Mouse (Mus musculus) gastrocnemius, postnatal 25 days (tissue): Measurements from ENCODE around the gene Poglut1. TPM values are rescaled to one million over a fixed set of nuclear protein-coding genes. Genes with fewer than 3 reads are reported as not detected.

ENCODE experiments used
- DNase-seq: peaks from one replicate; pipeline ENCODE4 v3.0.0; 2022
- long read RNA-seq, 2 experiments: library from polyadenylated mRNA; stranded (forward); transcript quantifications; one replicate each; pipeline ENCODE4 v2.0.0; 2021
- total RNA-seq, 2 experiments: library from RNA; stranded (reverse); gene quantifications; 1 replicate in 1 of 2; 2 replicates in 1 of 2; pipeline ENCODE4 v1.2.3; 2021

Poglut1 gene
- total RNA-seq = 1 to 10 TPM; 6.2 to 8.1 TPM
- long read RNA-seq, experiment 1, transcript Poglut1-201 (11 exons, 2,758 nt) = major isoform, 7 of 10 reads
- long read RNA-seq, experiment 1, partial matches to known transcripts = 0 of 10 reads
- long read RNA-seq, experiment 1, other reads (novel, unspliced or antisense) = 2 of 10 reads
- long read RNA-seq, experiment 2, transcript Poglut1-201 (11 exons, 2,758 nt) = major isoform, 13 of 17 reads
- long read RNA-seq, experiment 2, partial matches to known transcripts = 0 of 17 reads
- long read RNA-seq, experiment 2, other reads (novel, unspliced or antisense) = 3 of 17 reads

DNA sequence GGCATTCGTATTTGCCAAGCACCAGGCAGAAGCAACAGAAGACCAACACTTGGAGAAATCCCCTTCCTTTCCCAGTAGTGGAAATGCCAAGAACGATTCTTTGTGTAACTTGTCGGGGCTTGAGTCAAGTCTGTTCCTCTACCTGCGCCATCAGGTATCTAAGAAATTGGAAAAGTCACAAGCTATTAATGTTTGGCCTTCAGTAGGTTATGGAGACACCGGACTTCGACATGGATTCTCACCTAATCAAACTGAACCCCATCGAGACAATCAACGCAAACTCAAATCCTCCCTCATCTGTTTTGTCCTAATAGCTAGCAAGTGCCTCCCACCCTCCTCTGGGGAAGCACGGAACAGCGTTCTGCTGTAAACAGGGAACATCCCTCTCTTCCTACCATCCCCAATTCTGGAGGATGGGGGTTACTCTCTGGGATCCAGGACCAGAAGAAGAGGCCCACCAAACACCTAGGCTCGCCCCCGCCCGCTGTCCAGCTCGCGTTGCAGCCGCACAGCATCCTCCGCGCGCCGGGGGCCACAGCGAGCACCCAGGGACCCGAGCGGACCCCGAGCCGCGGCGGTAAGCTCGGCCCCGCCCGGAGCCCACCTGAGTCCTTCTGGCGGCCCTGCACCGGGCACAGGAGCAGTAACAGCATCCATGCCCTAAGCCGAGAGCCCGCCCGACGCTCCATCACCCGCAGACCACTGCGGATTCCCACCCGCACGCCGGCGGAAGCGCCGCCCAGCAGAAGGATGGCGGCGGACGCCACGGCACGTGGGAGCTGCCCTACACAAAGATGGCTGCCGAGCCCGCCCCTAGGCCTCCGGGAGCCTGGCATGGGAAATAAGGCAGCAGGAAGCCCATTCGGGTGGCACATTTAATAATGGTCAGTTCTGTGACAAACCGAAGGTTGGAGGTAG, at the start of gene Poglut1:
TSS of gene Poglut1 (minus strand) at position 780 of the 918 bp plus-strand sequence.
- peak; percentile 71 for DNase-seq

DNA sequence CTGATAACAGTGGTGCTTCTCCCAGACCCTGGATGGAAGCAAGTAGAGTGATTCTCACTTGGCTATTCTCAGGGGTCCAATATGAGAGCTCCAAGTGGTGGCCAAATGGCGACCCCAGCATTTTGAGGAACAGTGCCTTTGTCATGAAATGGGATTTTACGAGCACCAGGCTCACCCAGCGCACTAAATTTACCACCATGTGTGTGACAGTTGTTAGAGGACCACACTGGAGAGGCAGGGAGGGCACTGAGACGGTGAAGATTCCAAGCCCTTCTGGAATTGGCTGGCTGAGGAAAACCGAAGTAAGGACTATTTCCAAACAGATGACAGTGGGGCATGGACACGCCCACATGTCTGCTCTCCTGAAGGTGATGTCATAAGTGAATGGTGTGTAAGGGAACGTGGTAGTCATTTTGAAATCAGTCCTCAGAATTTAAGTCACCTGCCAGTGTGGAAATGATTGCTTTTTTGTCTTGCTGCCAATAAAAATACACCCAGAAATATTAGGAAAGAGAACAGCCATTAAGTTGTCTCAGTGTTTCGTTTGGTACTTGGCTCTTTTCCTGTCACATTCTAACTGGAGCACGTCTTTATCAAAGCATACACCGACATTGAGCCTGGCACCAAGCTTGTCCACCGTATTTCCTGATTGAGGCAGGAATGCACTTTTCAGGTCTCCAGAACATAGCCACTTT, 49.1 kb upstream of the Poglut1 start:
- no peak for DNase-seq

DNA sequence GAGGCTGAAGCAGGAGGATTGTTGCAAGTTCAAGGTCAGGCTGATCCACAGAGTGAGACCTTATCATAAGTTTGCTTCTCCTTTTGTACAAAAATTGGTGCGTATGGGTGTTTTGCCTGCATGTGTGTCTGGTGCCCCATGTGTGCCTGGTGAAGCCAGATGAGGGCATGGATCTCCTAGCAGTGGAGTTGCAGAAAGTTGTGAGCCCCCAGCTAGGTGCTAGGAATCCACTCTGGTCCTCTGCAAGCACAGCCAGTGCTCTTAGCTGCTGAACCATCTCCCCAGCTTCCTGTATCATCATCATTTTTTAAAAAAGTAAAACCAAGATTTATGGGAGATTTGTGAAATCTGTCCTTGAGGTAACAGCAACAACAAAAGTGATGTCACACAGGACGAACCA, 46.6 kb upstream of the Poglut1 start:
- DNase-seq = no peak

DNA sequence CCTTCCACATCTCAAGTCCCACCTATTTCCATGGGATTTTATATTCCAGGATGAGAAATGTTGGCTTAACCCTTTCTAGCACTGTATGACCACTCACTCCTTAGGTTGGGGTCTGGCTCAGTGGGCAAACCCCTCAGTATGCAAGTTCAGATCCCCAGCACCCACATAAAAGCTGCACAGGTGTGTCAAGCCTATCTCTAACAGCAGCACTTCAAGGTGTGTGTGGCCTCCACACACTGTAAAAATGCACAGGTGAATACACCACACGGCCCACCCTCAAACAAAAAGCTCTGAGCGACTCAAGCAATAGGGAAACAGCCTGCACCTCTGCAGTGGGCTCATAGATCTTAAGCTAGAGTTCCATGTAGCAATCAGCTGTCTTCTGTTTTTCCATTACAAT, 46.0 kb upstream of the Poglut1 start:
- no peak for DNase-seq

- no peak for DNase-seq
Measured at GRCm38 (mm10) chr16:38594435-38594834, 44.4 kb upstream of the Poglut1 start.

- no peak for DNase-seq
Measured at GRCm38 (mm10) chr16:38592946-38593345, 42.9 kb upstream of the Poglut1 start.

GRCm38 (mm10) chr16:38592026-38592678, 42.1 kb upstream of the Poglut1 start:
- no peak for DNase-seq

GRCm38 (mm10) chr16:38591506-38591905, 41.4 kb upstream of the Poglut1 start:
- DNase-seq = no peak

GRCm38 (mm10) chr16:38587572-38587971, 37.5 kb upstream of the Poglut1 start:
- DNase-seq = no peak

DNA sequence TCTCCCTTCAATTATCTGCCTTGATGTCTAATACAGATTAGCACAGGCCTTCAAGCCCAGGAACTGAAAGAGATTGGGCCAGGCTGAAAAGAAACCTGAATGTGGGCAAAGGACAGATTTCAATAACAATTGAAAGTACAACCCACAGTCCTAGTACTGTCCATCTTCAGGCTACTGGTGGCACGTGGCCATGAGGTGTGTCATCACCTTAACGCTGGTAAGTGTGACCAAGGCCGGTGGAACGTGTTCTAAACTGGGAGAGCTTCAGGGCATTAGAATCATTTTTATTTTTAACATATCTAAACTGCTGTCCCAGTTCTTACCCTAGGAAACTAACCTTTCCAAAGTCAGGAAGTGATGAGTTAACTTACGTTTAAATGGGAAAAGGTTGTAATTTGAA, 37.1 kb upstream of the Poglut1 start:
- no peak for DNase-seq

DNA sequence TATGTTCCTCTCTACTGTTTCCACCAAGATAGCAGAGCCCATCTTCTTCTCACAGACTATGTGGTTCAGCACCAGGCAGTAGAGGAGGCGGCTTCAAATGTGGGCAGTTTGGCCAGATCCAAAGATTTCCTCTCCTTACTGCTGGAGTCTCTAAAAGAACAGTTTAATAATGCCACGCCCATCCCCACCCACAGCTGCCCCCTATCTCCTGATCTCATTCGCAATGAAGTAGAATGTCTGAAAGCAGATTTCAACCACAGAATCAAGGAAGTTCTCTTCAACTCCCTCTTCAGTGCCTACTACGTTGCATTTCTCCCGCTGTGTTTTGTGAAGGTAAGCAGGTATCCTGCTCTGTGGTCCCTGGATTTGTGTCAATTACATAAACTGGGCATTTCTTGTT, 35.1 kb upstream of the Poglut1 start:
- DNase-seq = no peak

DNA sequence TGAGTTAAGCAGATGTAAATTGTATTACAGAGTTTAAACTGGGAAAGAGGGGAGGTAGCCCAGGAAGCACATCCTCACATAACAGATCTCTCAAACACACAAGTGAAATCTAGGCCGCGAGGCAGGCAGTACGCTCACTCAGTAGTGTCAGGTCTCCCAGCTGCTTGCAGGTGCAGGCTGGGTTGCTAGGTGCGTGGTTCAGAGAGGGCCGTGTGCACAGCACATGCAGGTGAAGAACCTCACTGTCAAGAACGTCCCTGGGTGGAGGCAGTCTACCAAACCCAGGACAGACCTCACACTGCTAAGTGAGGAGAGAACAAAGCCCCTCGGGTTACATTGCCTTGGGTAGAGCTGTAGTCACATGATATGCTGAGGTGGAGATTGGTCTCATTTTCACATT, 34.7 kb upstream of the Poglut1 start:
- DNase-seq = no peak

DNA sequence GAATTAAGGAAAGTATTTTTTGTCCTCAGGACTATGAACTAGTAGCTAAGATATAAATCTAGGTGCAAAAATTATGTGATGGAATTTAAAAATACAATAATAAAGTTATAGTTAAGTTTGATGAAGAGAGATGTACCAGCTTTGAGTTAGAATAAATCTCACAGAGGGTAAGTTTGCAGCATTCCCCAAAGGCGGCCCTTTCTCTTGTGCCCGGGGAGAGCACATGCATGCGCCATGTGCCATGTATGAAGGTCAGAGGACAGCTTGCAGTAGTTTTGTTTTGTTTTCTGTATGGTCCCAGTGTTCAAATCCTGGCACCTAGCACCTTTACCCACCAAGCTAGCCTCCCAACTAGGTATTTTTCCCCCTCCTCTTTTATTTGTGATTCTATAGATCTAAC, 21.4 kb upstream of the Poglut1 start:
- DNase-seq = no peak

GRCm38 (mm10) chr16:38568192-38568591, 18.1 kb upstream of the Poglut1 start:
- DNase-seq = no peak

- DNase-seq = no peak
Measured at GRCm38 (mm10) chr16:38563516-38563915, 13.5 kb upstream of the Poglut1 start.

GRCm38 (mm10) chr16:38562968-38563327, 12.9 kb upstream of the Poglut1 start:
- DNase-seq = no peak

DNA sequence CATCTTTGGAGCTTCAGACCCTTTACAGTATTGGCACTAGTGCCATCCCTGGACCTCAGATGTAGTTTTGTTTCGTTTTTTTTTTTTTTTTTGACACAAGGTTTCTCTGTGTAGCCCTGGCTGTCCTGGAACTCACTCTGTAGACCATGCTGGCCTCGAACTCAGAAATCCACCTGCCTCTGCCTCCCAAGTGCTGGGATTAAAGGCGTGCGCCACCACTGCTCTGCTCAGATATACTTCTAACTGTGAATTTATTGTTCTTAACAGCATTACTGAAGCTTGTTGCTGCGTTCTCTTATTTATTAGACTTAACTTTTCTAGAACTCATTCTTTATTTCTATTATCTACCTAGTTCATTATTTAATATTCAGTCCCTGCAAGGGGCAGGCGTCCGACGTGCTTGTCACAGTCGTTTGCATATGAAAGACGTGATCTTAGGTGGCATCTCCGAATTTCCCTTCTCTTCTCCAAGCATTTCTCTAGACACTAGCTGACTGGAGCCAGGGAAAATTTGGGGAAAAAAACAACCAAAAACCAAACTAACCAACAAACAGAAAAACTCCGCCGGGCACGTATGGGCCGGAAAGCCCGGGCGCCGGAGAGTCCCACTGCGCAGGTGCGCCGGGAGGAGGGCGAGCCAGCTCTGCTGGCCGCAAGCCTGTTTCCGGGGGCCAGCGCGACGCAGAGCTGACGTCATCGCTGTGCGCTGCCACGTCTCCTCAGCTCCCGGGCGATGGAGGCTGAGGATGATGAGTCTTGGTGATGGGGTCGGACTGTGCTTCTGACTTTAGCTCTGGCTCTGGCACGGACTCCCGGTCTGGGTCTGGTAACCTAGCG, 12.3 kb upstream of the Poglut1 start:
- DNase-seq = peak; percentile 93

DNA sequence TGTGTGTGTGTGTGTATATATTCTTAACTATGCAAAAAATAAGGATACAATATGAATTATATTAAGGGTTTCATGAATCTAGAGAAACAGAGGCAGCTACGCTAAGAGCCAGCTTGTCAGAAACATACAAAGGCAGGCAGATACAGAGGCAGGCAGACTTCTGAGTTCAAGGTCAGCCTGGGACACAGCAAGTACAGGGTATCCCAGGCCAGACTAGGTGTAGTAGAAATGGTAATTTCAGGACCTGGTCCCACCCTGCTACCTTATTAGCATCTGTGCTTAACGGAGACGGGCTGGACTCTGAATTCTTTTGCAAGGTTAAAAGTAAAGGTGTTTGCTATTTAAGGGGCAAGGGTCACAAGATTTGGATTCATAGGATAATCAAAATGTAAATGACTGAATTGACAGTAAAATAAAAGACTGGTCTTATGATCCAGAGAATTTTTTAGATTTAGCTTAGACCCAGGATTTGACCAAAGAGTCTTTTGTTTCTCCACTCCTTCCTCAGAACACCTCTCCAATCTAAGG, 8.2 kb upstream of the Poglut1 start, which contains the start of gene Tmem39a:
TSS of gene Tmem39a (plus strand) at position 478 of the 528 bp plus-strand sequence.
- no peak for DNase-seq

- DNase-seq = no peak
Measured at GRCm38 (mm10) chr16:38555988-38556387, 5.9 kb upstream of the Poglut1 start.

DNA sequence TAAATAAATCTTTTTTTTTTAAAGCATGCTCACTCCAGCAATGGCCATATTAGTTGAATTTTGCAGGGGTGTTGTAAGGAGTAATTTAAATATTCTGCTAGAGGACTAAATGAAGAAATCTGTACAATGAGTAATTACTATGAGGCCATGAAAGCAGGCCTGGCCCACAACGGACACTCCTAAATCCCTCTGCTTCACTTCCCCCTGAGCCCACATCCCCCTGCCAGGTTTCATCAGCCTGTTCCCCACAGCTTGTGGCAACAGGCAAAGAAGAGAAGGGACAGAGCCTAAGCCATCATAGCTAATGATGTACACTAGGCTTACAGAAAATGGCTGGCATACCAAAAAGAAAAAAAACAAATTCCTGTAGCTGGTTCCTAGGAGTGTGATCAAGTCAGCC, 2.1 kb downstream of the Poglut1 start:
- DNase-seq = no peak
